ENCODE assay signal across 8 mouse cellular contexts in the genomic region with DNA sequence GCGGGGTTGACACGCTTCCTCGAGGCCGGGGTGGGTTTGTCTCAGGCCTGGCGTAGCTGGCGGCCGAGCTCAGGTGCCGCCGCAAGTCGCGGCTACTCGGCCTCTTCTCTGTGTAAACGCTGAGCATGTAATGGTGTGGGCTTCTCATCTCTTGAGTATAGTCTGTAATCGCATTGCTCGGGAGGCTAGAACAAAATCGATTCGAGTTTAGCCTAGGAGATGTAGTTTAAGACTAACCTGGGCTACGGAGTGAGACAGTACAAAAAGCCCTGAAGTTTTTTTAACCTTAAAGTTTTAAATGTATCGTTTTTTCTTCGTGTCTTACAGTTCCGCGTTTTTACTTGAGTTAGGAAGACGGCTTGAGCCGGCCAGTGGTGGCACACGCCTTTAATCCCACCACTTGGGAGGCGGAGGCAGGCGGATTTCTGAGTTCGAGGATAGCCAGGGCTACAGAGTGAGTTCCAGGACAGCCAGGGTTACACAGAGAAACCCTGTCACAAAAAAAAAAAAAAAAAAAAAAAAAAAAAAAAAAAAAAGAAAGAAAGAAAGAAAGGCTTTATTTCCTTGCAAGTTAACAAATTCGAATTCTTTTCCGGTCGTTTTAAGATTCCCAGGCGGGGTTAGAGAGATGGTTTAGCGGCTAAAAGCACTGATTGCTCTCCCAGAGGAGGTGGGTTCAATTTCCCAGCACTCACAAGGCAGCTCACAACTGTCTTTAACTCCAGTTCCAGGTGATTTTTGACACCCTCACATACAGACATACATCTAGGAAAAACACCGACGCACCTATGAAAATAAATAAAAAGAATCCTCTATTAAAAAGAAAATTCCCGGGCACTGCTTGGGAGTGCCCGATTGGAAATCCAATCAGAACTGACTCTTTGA. TPM values are rescaled to one million over a fixed set of nuclear protein-coding genes. Genes with fewer than 3 reads are reported as not detected.
DNase-seq lines count a peak whose midpoint lies in the region; ATAC-seq and TF ChIP-seq lines count a peak whose summit lies in the region.

No protein-coding gene starts in this region.

- peak overlapping the region; percentile 71; the same call in 1 of the 2 replicates for H3K27ac ChIP-seq in kidney, postnatal 0 days
- H3K27ac ChIP-seq in forebrain, postnatal 0 days (ENCODE audit: low read depth, low read length), result no peak overlapping the region
- peak overlapping the region; percentile 89 for H3K27ac ChIP-seq in liver, embryonic 12.5 days

- TF ChIP-seq CTCF in kidney, postnatal 0 days (IDR thresholded peaks at IDR 0.05; ENCODE audit: low read depth), result no peak
- no peak for TF ChIP-seq CTCF in forebrain, postnatal 0 days (IDR thresholded peaks at IDR 0.05; ENCODE audit: low read depth)

- 7% methylated on average over 37 of the region's 37 CpGs for WGBS in kidney, postnatal 0 days
- WGBS in forebrain, postnatal 0 days, result 7% methylated on average over 37 of the region's 37 CpGs
- 8% methylated on average over 37 of the region's 37 CpGs for WGBS in liver, embryonic 12.5 days (ENCODE audit: insufficient replicate concordance)

- no peaks in the 10 kb centered on the region for H3K9me3 ChIP-seq in kidney, postnatal 0 days (replicated peaks; ENCODE audit: low read length)
- H3K9me3 ChIP-seq in forebrain, postnatal 0 days (ENCODE audit: low read length), result no peaks in the 10 kb centered on the region
- H3K9me3 ChIP-seq in liver, embryonic 12.5 days (replicated peaks), result no peaks in the 10 kb centered on the region

- peak; percentile 57 for ATAC-seq in kidney, postnatal 0 days (replicated peaks; ENCODE audit: low FRiP score, low read depth)
- ATAC-seq in forebrain, postnatal 0 days, result no peak
- peak; percentile 30; the same call in 1 of the 2 replicates for ATAC-seq in liver, embryonic 12.5 days

- H3K4me3 ChIP-seq in kidney, postnatal 0 days (replicated peaks; ENCODE audit: low read depth, low read length), result peak overlapping the region; percentile 73
- peak overlapping the region; percentile 73 for H3K4me3 ChIP-seq in forebrain, postnatal 0 days (ENCODE audit: low read depth, low read length)
- H3K4me3 ChIP-seq in liver, embryonic 12.5 days, result peak overlapping the region; percentile 89

- H3K4me2 ChIP-seq in kidney, postnatal 0 days (ENCODE audit: low read length), result peak overlapping the region; percentile 87
- H3K4me2 ChIP-seq in forebrain, postnatal 0 days (ENCODE audit: low read depth), result peak overlapping the region; percentile 98
- peak overlapping the region; percentile 71 for H3K4me2 ChIP-seq in liver, embryonic 12.5 days

- H3K36me3 ChIP-seq in kidney, postnatal 0 days (ENCODE audit: insufficient read depth, low read length), result 0 out of 2 replicates have a peak, but pooled peaks cover 6% of the 10 kb centered on the region
- H3K36me3 ChIP-seq in forebrain, postnatal 0 days (ENCODE audit: insufficient read depth), result peaks cover 13% of the 10 kb centered on the region
- H3K36me3 ChIP-seq in liver, embryonic 12.5 days, result peaks cover 56% of the 10 kb centered on the region

- no peaks in the 10 kb centered on the region for H3K4me1 ChIP-seq in kidney, postnatal 0 days (replicated peaks; ENCODE audit: insufficient read depth, low read length)
- no peaks in the 10 kb centered on the region for H3K4me1 ChIP-seq in forebrain, postnatal 0 days (ENCODE audit: insufficient read depth)
- H3K4me1 ChIP-seq in liver, embryonic 12.5 days, result peaks cover 69% of the 10 kb centered on the region

- peak overlapping the region; percentile 75 for H3K9ac ChIP-seq in kidney, postnatal 0 days (ENCODE audit: low read depth, low read length)
- H3K9ac ChIP-seq in forebrain, postnatal 0 days, result peak overlapping the region; percentile 51
- H3K9ac ChIP-seq in liver, embryonic 12.5 days, result peak overlapping the region; percentile 95

- no peaks in the 10 kb centered on the region for H3K27me3 ChIP-seq in kidney, postnatal 0 days (ENCODE audit: insufficient read depth, low read length)
- H3K27me3 ChIP-seq in forebrain, postnatal 0 days (ENCODE audit: insufficient read depth, low read length), result no peaks in the 10 kb centered on the region
- H3K27me3 ChIP-seq in liver, embryonic 12.5 days (replicated peaks), result no peaks in the 10 kb centered on the region

- peak; percentile 59 for DNase-seq in kidney, postnatal 0 days (ENCODE audit: low spot score)
- DNase-seq in kidney, postnatal 36 days, result no peak
- peak; percentile 54 for DNase-seq in ZHBTc4 (ENCODE audit: low read depth, low spot score)
- no peak for DNase-seq in forebrain, postnatal 0 days
- DNase-seq in yolk sac, embryonic 10.5 days (ENCODE audit: low spot score), result peak; percentile 73
- no peak for DNase-seq in ovary, postnatal 10 days (ENCODE audit: low spot score)
- DNase-seq in frontal cortex, postnatal 14 days (ENCODE audit: low spot score in 2 of 2), result no peak

RNA-seq across cellular contexts. Expression of gene Prc1, which starts 0.8 kb away (rescaled TPM):
- polyA plus RNA-seq in kidney, postnatal 0 days (2015; fragmentation: Nextera tagmentation; extraction: Ambion mirVana), result 53.8 and 59.6 TPM in 2 replicates
- 12.2 and 17.1 TPM in 2 replicates for total RNA-seq in forebrain, postnatal 0 days (2014; rRNA removed)
- polyA plus RNA-seq in forebrain, postnatal 0 days (2015; fragmentation: Nextera tagmentation; extraction: Ambion mirVana), result 19.0 and 23.9 TPM in 2 replicates
- polyA plus RNA-seq in liver, embryonic 12.5 days (2016; fragmentation: Nextera tagmentation; extraction: Ambion mirVana), result 150 and 158 TPM in 2 replicates

RNA-seq across cellular contexts. Expression of gene Vps33b, which starts 25.6 kb away (rescaled TPM):
- polyA plus RNA-seq in kidney, postnatal 0 days (2015; fragmentation: Nextera tagmentation; extraction: Ambion mirVana), result 4.9 and 5.7 TPM in 2 replicates
- total RNA-seq in forebrain, postnatal 0 days (2014; rRNA removed), result 37.5 and 41.0 TPM in 2 replicates
- polyA plus RNA-seq in forebrain, postnatal 0 days (2015; fragmentation: Nextera tagmentation; extraction: Ambion mirVana), result 8.3 and 15.0 TPM in 2 replicates
- polyA plus RNA-seq in liver, embryonic 12.5 days (2016; fragmentation: Nextera tagmentation; extraction: Ambion mirVana), result 9.0 and 11.4 TPM in 2 replicates

RNA-seq across cellular contexts. Expression of gene Rccd1, which starts 29.2 kb away (rescaled TPM):
- 3.7 and 4.3 TPM in 2 replicates for polyA plus RNA-seq in kidney, postnatal 0 days (2015; fragmentation: Nextera tagmentation; extraction: Ambion mirVana)
- total RNA-seq in forebrain, postnatal 0 days (2014; rRNA removed), result 25.2 and 38.9 TPM in 2 replicates
- polyA plus RNA-seq in forebrain, postnatal 0 days (2015; fragmentation: Nextera tagmentation; extraction: Ambion mirVana), result 3.5 and 7.0 TPM in 2 replicates
- polyA plus RNA-seq in liver, embryonic 12.5 days (2016; fragmentation: Nextera tagmentation; extraction: Ambion mirVana), result 5.1 and 5.6 TPM in 2 replicates

RNA-seq across cellular contexts. Expression of gene Ngrn, which starts 34.0 kb away (rescaled TPM):
- polyA plus RNA-seq in kidney, postnatal 0 days (2015; fragmentation: Nextera tagmentation; extraction: Ambion mirVana), result 48.9 and 50.6 TPM in 2 replicates
- total RNA-seq in forebrain, postnatal 0 days (2014; rRNA removed), result 67.2 and 74.9 TPM in 2 replicates
- polyA plus RNA-seq in forebrain, postnatal 0 days (2015; fragmentation: Nextera tagmentation; extraction: Ambion mirVana), result 71.4 and 72.0 TPM in 2 replicates
- 42.0 and 45.6 TPM in 2 replicates for polyA plus RNA-seq in liver, embryonic 12.5 days (2016; fragmentation: Nextera tagmentation; extraction: Ambion mirVana)

RNA-seq across cellular contexts. Expression of gene Unc45a, which starts 45.8 kb away (rescaled TPM):
- polyA plus RNA-seq in kidney, postnatal 0 days (2015; fragmentation: Nextera tagmentation; extraction: Ambion mirVana), result 28.2 and 29.7 TPM in 2 replicates
- total RNA-seq in forebrain, postnatal 0 days (2014; rRNA removed), result 49.2 and 69.4 TPM in 2 replicates
- polyA plus RNA-seq in forebrain, postnatal 0 days (2015; fragmentation: Nextera tagmentation; extraction: Ambion mirVana), result 35.2 and 50.1 TPM in 2 replicates
- 17.1 and 17.3 TPM in 2 replicates for polyA plus RNA-seq in liver, embryonic 12.5 days (2016; fragmentation: Nextera tagmentation; extraction: Ambion mirVana)

Comparison
In these comparisons a context has a peak if more than half of its experiments do, and no peak if none do; other contexts are left out.
1. DNase-seq: peak in kidney, postnatal 0 days (single experiment), ZHBTc4 (single experiment) and yolk sac, embryonic 10.5 days (single experiment); none in kidney, postnatal 36 days (0 of 2), forebrain, postnatal 0 days (single experiment), ovary, postnatal 10 days (single experiment) and frontal cortex, postnatal 14 days (0 of 2).
2. Peak in every context shown above with its lines, with median percentiles within 50 percentile points of each other: H3K4me2 ChIP-seq, H3K4me3 ChIP-seq and H3K9ac ChIP-seq.